Mouse (Mus musculus) liver, embryonic 13.5 days (tissue): ENCODE data around the gene Bbs10. TPM values are rescaled to one million over a fixed set of nuclear protein-coding genes. Genes with fewer than 3 reads are reported as not detected.

ENCODE experiments used
- ATAC-seq: fragments of 200-750 bp; cut with Nextera tagmentation; 2 replicates; pipeline ENCODE4 v1.8.0; 2017; ENCODE audit warnings: low read depth, mild to moderate bottlenecking, moderate number of reproducible peaks, moderate library complexity
- DNase-seq: peaks from one replicate; pipeline ENCODE4 v3.0.0; 2022
- H3K27ac ChIP-seq: fragments of 300-500 bp; sonication (generic); 2 replicates; pipeline ENCODE4 v1.5.1; 2015; ENCODE audit warnings: moderate library complexity, mild to moderate bottlenecking, inconsistent platforms
- H3K27me3 ChIP-seq: fragments of 300-500 bp; sonication (generic); 2 replicates; pipeline ENCODE4 v1.6.1; 2015; ENCODE audit warnings: mild to moderate bottlenecking, inconsistent platforms
- H3K36me3 ChIP-seq: fragments of 300-500 bp; sonication (generic); 2 replicates; pipeline ENCODE4 v1.6.1; 2015; ENCODE audit warnings: mild to moderate bottlenecking, inconsistent platforms
- H3K4me1 ChIP-seq: fragments of 300-500 bp; sonication (generic); replicated peaks from 2 replicates; pipeline ENCODE4 v1.6.1; 2015; ENCODE audit warnings: inconsistent platforms
- H3K4me2 ChIP-seq: fragments of 300-500 bp; sonication (generic); 2 replicates; pipeline ENCODE4 v1.6.1; 2015; ENCODE audit warnings: inconsistent platforms, mild to moderate bottlenecking, moderate library complexity
- H3K4me3 ChIP-seq: fragments of 300-500 bp; sonication (generic); replicated peaks from 2 replicates; pipeline ENCODE4 v1.5.1; 2015; ENCODE audit warnings: mild to moderate bottlenecking, inconsistent platforms
- H3K9ac ChIP-seq: fragments of 300-500 bp; sonication (generic); 2 replicates; pipeline ENCODE4 v1.6.1; 2015; ENCODE audit warnings: mild to moderate bottlenecking, inconsistent platforms
- H3K9me3 ChIP-seq: fragments of 300-500 bp; sonication (generic); replicated peaks from 2 replicates; pipeline ENCODE4 v1.6.1; 2016; ENCODE audit warnings: inconsistent platforms
- WGBS: fragments of 180-500 bp; shearing (Covaris S2); methylation state at CpG from one replicate; pipeline ENCODE4 v1.1.7; 2015; ENCODE audit not compliant: insufficient replicate concordance; 5-methylcytosine and 5-hydroxymethylcytosine counted together
- polyA plus RNA-seq: library from polyadenylated mRNA; unstranded; fragments of >200 nt; fragmentation: Nextera tagmentation; extraction: Ambion mirVana; gene quantifications from 2 replicates; pipeline ENCODE4 v1.2.1, GENCODE M21; 2015

Bbs10 gene
- polyA plus RNA-seq, 1 experiment from 2014 or later, result 1.3 TPM

- DNase-seq (no peak), ATAC-seq (no peak)
- H3K27me3 ChIP-seq, result no peaks in the 10 kb centered on the region
- H3K9ac ChIP-seq, result no peak overlapping the region
- H3K4me1 ChIP-seq, result no peaks in the 10 kb centered on the region
- no peak overlapping the region for H3K4me2 ChIP-seq
- H3K36me3 ChIP-seq, result no peaks in the 10 kb centered on the region
- H3K9me3 ChIP-seq, result no peaks in the 10 kb centered on the region
- no peak overlapping the region for H3K27ac ChIP-seq
- WGBS, result 73% methylated on average over 4 of the region's 4 CpGs
- H3K4me3 ChIP-seq, result no peak overlapping the region
These were observed 29.5 kb downstream of the Bbs10 start for GRCm38 (mm10) chr10:111327957-111328356.

- DNase-seq, result no peak
- no peak overlapping the region for H3K9ac ChIP-seq
- H3K4me1 ChIP-seq, result no peaks in the 10 kb centered on the region
- 55% methylated on average over 5 of the region's 5 CpGs for WGBS
- no peaks in the 10 kb centered on the region for H3K36me3 ChIP-seq
- H3K27ac ChIP-seq, result no peak overlapping the region
- no peak for ATAC-seq
- no peaks in the 10 kb centered on the region for H3K9me3 ChIP-seq
- H3K4me2 ChIP-seq, result no peak overlapping the region
- no peaks in the 10 kb centered on the region for H3K27me3 ChIP-seq
- no peak overlapping the region for H3K4me3 ChIP-seq
These were observed 30.8 kb downstream of the Bbs10 start for GRCm38 (mm10) chr10:111329326-111329725.

GRCm38 (mm10) chr10:111334902-111335301 lies 36.4 kb downstream of the Bbs10 start:
- Histone ChIP-seq H3K9ac (no peak overlapping the region), H3K27me3 (no peaks in the 10 kb centered on the region), H3K9me3 (no peaks in the 10 kb centered on the region), H3K4me3 (no peak overlapping the region), H3K27ac (no peak overlapping the region), H3K4me1 (0 out of 2 replicates have a peak, but pooled peaks cover 4% of the 10 kb centered on the region), H3K4me2 (no peak overlapping the region), H3K36me3 (no peaks in the 10 kb centered on the region)
- DNase-seq (no peak), ATAC-seq (no peak)
- 75% methylated on average over 2 of the region's 2 CpGs for WGBS

- Histone ChIP-seq H3K36me3 (no peaks in the 10 kb centered on the region), H3K27me3 (no peaks in the 10 kb centered on the region), H3K4me2 (peak overlapping the region; percentile 50), H3K9me3 (no peaks in the 10 kb centered on the region), H3K27ac (no peak overlapping the region), H3K4me1 (0 out of 2 replicates have a peak, but pooled peaks cover 4% of the 10 kb centered on the region), H3K4me3 (peak overlapping the region; percentile 21; the same call in 1 of the 2 replicates), H3K9ac (no peak overlapping the region)
- DNase-seq (no peak), ATAC-seq (no peak)
- 17% methylated on average over 29 of the region's 29 CpGs for WGBS
These were observed 37.3 kb downstream of the Bbs10 start for GRCm38 (mm10) chr10:111335517-111336352.

- DNase-seq, result no peak
- peak overlapping the region; percentile 21; the same call in 1 of the 2 replicates for H3K4me3 ChIP-seq
- 0 out of 2 replicates have a peak, but pooled peaks cover 4% of the 10 kb centered on the region for H3K4me1 ChIP-seq
- H3K36me3 ChIP-seq, result no peaks in the 10 kb centered on the region
- no peaks in the 10 kb centered on the region for H3K27me3 ChIP-seq
- H3K27ac ChIP-seq, result no peak overlapping the region
- H3K9ac ChIP-seq, result no peak overlapping the region
- no peak for ATAC-seq
- 11% methylated on average over 10 of the region's 10 CpGs for WGBS
- H3K4me2 ChIP-seq, result peak overlapping the region; percentile 50
- H3K9me3 ChIP-seq, result no peaks in the 10 kb centered on the region
These were observed 37.9 kb downstream of the Bbs10 start for GRCm38 (mm10) chr10:111336353-111336713.

- H3K36me3 ChIP-seq, result no peaks in the 10 kb centered on the region
- H3K4me2 ChIP-seq, result no peak overlapping the region
- 74% methylated on average over 11 of the region's 11 CpGs for WGBS
- H3K4me3 ChIP-seq, result no peak overlapping the region
- 0 out of 2 replicates have a peak, but pooled peaks cover 4% of the 10 kb centered on the region for H3K4me1 ChIP-seq
- no peak overlapping the region for H3K27ac ChIP-seq
- DNase-seq (no peak), ATAC-seq (no peak)
- no peak overlapping the region for H3K9ac ChIP-seq
- no peaks in the 10 kb centered on the region for H3K27me3 ChIP-seq
- no peaks in the 10 kb centered on the region for H3K9me3 ChIP-seq
These were observed 40.8 kb downstream of the Bbs10 start for GRCm38 (mm10) chr10:111339296-111339695.

- Histone ChIP-seq H3K27ac (no peak overlapping the region), H3K36me3 (no peaks in the 10 kb centered on the region), H3K4me2 (no peak overlapping the region), H3K9me3 (no peaks in the 10 kb centered on the region), H3K27me3 (no peaks in the 10 kb centered on the region), H3K4me1 (no peaks in the 10 kb centered on the region), H3K9ac (no peak overlapping the region), H3K4me3 (no peak overlapping the region)
- WGBS, result 67% methylated on average over 7 of the region's 7 CpGs
- ATAC-seq (no peak), DNase-seq (no peak)
These were observed 43.3 kb downstream of the Bbs10 start for GRCm38 (mm10) chr10:111341761-111342160.

- ATAC-seq (no peak), DNase-seq (no peak)
- 72% methylated on average over 5 of the region's 5 CpGs for WGBS
- Histone ChIP-seq H3K36me3 (no peaks in the 10 kb centered on the region), H3K4me1 (no peaks in the 10 kb centered on the region), H3K27ac (no peak overlapping the region), H3K9me3 (no peaks in the 10 kb centered on the region), H3K9ac (no peak overlapping the region), H3K4me3 (no peak overlapping the region), H3K4me2 (no peak overlapping the region), H3K27me3 (no peaks in the 10 kb centered on the region)
These were observed 45.1 kb downstream of the Bbs10 start for GRCm38 (mm10) chr10:111343555-111343954.

- ATAC-seq, result no peak
- Histone ChIP-seq H3K9me3 (no peaks in the 10 kb centered on the region), H3K4me3 (no peak overlapping the region), H3K27ac (no peak overlapping the region), H3K4me2 (no peak overlapping the region), H3K9ac (no peak overlapping the region), H3K36me3 (no peaks in the 10 kb centered on the region), H3K27me3 (no peaks in the 10 kb centered on the region), H3K4me1 (no peaks in the 10 kb centered on the region)
- DNase-seq, result no peak
- WGBS, result 27% methylated on average over 2 of the region's 2 CpGs
These were observed 49.8 kb downstream of the Bbs10 start for GRCm38 (mm10) chr10:111348263-111348662.

Other genes with a start within 250 kb of the Bbs10 start
- 7.6 and 9.3 TPM in 2 replicates for gene Osbpl8, start 133.9 kb upstream of the Bbs10 start, polyA plus RNA-seq
- gene Nap1l1, start 174.5 kb downstream of the Bbs10 start, polyA plus RNA-seq, result 163 and 198 TPM in 2 replicates
- 4.4 and 5.6 TPM in 2 replicates for gene Phlda1, start 207.6 kb downstream of the Bbs10 start, polyA plus RNA-seq